Mouse (Mus musculus): ENCODE data around the gene Camkk1.

Camkk1 gene

GRCm38 (mm10) chr11:73059630-73060029 is 40.8 kb downstream of the Camkk1 start:
- no peak for DNase-seq

- no peak for DNase-seq
Observed at GRCm38 (mm10) chr11:73061413-73061812, 42.6 kb downstream of the Camkk1 start.

GRCm38 (mm10) chr11:73071839-73072238 is 53.0 kb downstream of the Camkk1 start:
- DNase-seq = peak; percentile 50 to 61

GRCm38 (mm10) chr11:73076295-73076694 is 57.5 kb downstream of the Camkk1 start:
- DNase-seq = no peak

- DNase-seq = no peak
Observed at GRCm38 (mm10) chr11:73076733-73077132, 57.9 kb downstream of the Camkk1 start.

GRCm38 (mm10) chr11:73077211-73077720 is 58.5 kb downstream of the Camkk1 start:
- DNase-seq = no peak

- DNase-seq = no peak
Observed at GRCm38 (mm10) chr11:73078615-73079014, 59.8 kb downstream of the Camkk1 start.

GRCm38 (mm10) chr11:73080306-73080705 is 61.5 kb downstream of the Camkk1 start:
- peak; percentile 33 to 72 for DNase-seq

GRCm38 (mm10) chr11:73084303-73084702 is 65.5 kb downstream of the Camkk1 start:
- DNase-seq = no peak

- peak; percentile 80 to 88 for DNase-seq
Observed at GRCm38 (mm10) chr11:73084804-73085231, 66.0 kb downstream of the Camkk1 start.

- peak; percentile 42 to 73 for DNase-seq
Observed at GRCm38 (mm10) chr11:73085391-73085790, 66.6 kb downstream of the Camkk1 start.

- DNase-seq = no peak
Observed at GRCm38 (mm10) chr11:73087700-73088480, 69.1 kb downstream of the Camkk1 start.

- DNase-seq = no peak
Observed at GRCm38 (mm10) chr11:73090283-73090682, 71.5 kb downstream of the Camkk1 start, which contains the start of gene Itgae. Gene Itgae (plus strand): TSS chr11:73090583.

GRCm38 (mm10) chr11:73090826-73091225 is 72.0 kb downstream of the Camkk1 start:
- DNase-seq = no peak

All from kidney, postnatal 25 days (tissue).